Mouse (Mus musculus) frontal cortex, adult 2 months (tissue): Measurements from ENCODE around the gene Dnajb9. TPM values are rescaled to one million over a fixed set of nuclear protein-coding genes. Genes with fewer than 3 reads are reported as not detected.
A peak's percentile ranks its signal among the peaks of the same experiment; 100 is the strongest.
"Not testable (repeated sequence)": the region's sequence is repeated elsewhere in the genome, so short reads cannot be mapped to it uniquely, and the experiment has no call there.

Experiments used
- DNase-seq, 2 experiments: peaks; one replicate each; pipeline ENCODE4 v3.0.0; 2022; ENCODE audit warnings: low spot score in 1 of 2; ENCODE audit errors: extremely low spot score in 1 of 2
- polyA plus RNA-seq: library from polyadenylated mRNA; depleted of rRNA; stranded (reverse); fragments of >200 nt; gene quantifications from 2 replicates; pipeline ENCODE4 v1.2.3, GENCODE M21; 2012; rRNA removed

The Dnajb9 gene
- polyA plus RNA-seq, result 28.5 and 29.1 TPM in 2 replicates

- DNase-seq, result peak; percentile 99 to 100
Measured at GRCm38 (mm10) chr12:44209824-44210752, at the start of gene Dnajb9. Gene Dnajb9, minus strand, starts transcription at chr12:44210326.

GRCm38 (mm10) chr12:44248309-44248977 lies 38.3 kb upstream of the Dnajb9 start:
- DNase-seq, result no peak

GRCm38 (mm10) chr12:44245739-44246138 lies 35.6 kb upstream of the Dnajb9 start:
- no peak for DNase-seq

- DNase-seq, result no peak
Measured at GRCm38 (mm10) chr12:44242407-44242806, 32.3 kb upstream of the Dnajb9 start.

- DNase-seq, result no peak
Measured at GRCm38 (mm10) chr12:44241090-44241489, 31.0 kb upstream of the Dnajb9 start.

GRCm38 (mm10) chr12:44224650-44225049 lies 14.5 kb upstream of the Dnajb9 start:
- no peak for DNase-seq

- DNase-seq, result no peak
Measured at GRCm38 (mm10) chr12:44223044-44223443, 12.9 kb upstream of the Dnajb9 start.

GRCm38 (mm10) chr12:44221651-44222356 lies 11.7 kb upstream of the Dnajb9 start:
- no peak for DNase-seq

GRCm38 (mm10) chr12:44221070-44221469 lies 10.9 kb upstream of the Dnajb9 start, which contains the start of gene Pnpla8:
Gene Pnpla8, plus strand, starts transcription at chr12:44221370.
- not testable (repeated sequence) for DNase-seq

GRCm38 (mm10) chr12:44211555-44211954 lies 1.4 kb upstream of the Dnajb9 start:
- DNase-seq, result no peak

GRCm38 (mm10) chr12:44209141-44209823 lies 844 bp downstream of the Dnajb9 start:
- DNase-seq, result peak; percentile 16 to 38

GRCm38 (mm10) chr12:44197873-44198525 lies 12.1 kb downstream of the Dnajb9 start:
- DNase-seq, result no peak

GRCm38 (mm10) chr12:44181081-44181982 lies 28.8 kb downstream of the Dnajb9 start:
- peak; percentile 46 to 86 for DNase-seq

- peak in 1 of 2 experiments; percentile 26 for DNase-seq
Measured at GRCm38 (mm10) chr12:44177038-44177355, 33.1 kb downstream of the Dnajb9 start.

- no peak for DNase-seq
Measured at GRCm38 (mm10) chr12:44176331-44177037, 33.6 kb downstream of the Dnajb9 start.

GRCm38 (mm10) chr12:44166949-44167348 lies 43.2 kb downstream of the Dnajb9 start:
- DNase-seq, result peak; percentile 61 to 96

- DNase-seq, result no peak
Measured at GRCm38 (mm10) chr12:44159349-44159748, 50.8 kb downstream of the Dnajb9 start.
